ENCODE assay signal across 15 mouse cellular contexts in the genomic region with DNA sequence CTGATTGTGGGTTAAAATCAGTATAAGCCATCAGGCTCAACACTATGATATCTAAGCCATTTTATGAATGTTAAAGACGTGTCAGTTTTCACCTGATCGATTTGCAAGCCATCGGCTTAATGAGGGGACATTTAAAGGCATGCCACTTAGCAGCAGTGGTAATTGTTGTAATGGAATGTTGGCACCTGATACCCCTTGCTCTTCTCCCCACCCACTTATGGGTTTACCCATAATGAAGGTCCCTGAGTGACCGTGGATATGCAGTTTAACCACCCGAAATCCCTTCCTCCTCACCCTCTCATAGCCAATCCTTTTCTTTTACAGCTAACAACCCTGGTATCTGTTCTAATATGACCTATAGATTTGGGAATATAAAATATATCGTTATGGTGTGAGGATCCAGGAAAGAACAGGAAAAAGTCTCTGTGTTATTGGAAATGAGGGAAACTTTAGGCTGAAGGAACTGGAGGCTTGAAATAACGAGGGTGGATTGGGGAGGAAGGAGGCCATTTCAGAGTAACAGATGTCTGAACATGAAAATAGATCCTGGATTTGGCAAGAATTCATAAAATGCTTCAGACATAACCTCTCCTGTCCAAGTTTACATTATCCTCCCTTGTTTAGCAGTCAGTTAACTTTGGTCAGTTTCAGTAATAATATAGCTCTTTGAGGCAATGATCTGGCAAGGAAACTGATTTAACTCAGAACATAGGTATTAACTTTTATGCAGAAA.
A peak's percentile ranks its signal among the peaks of the same experiment; 100 is the strongest.
DNase-seq lines count a peak whose midpoint lies in the region; ATAC-seq and TF ChIP-seq lines count a peak whose summit lies in the region.
"Had no signal": no experiment of that assay in that cellular context is flagged by ENCODE, and none has a peak within 500 bp of the region (broad histone marks: within the 10 kb centered on the region; RNA-seq: fewer than 3 reads in every experiment).

No protein-coding gene starts in this region.

- 56% methylated on average over 7 of the region's 7 CpGs for WGBS in limb, embryonic 14.5 days
- 86% methylated on average over 7 of the region's 7 CpGs for WGBS in limb, embryonic 10.5 days

- no peak for ATAC-seq in limb, embryonic 14.5 days (ENCODE audit: low FRiP score, low read depth)

- no peak overlapping the region for H3K4me3 ChIP-seq in limb, embryonic 14.5 days (replicated peaks; ENCODE audit: low read length)
- H3K4me3 ChIP-seq in limb, embryonic 10.5 days: no peak overlapping the region
- H3K4me3 ChIP-seq: embryonic facial prominence, embryonic 13.5 days; heart, embryonic 13.5 days; hindbrain, embryonic 12.5 days had no signal

- no peak overlapping the region for H3K4me2 ChIP-seq in limb, embryonic 14.5 days (replicated peaks; ENCODE audit: low read depth, low read length, severe bottlenecking)
- H3K4me2 ChIP-seq: embryonic facial prominence, embryonic 13.5 days; heart, embryonic 13.5 days had no signal

- TF ChIP-seq POLR2A in limb, embryonic 14.5 days (IDR thresholded peaks at IDR 0.05; ENCODE audit: borderline replicate concordance, extremely low read depth, insufficient read depth, insufficient read length): no peak

- no peaks in the 10 kb centered on the region for H3K27me3 ChIP-seq in limb, embryonic 14.5 days (ENCODE audit: control insufficient read depth, insufficient read depth, low read length)
- no peaks in the 10 kb centered on the region for H3K27me3 ChIP-seq in limb, embryonic 10.5 days (ENCODE audit: low read depth, poor library complexity, severe bottlenecking)
- H3K27me3 ChIP-seq: embryonic facial prominence, embryonic 13.5 days; heart, embryonic 13.5 days; hindbrain, embryonic 12.5 days had no signal

- peak; percentile 84 for DNase-seq in cerebellum, adult 9-10 months
- no peak for DNase-seq in cerebellum, adult 11 months
- DNase-seq in limb, embryonic 14.5 days (ENCODE audit: low spot score): peak; percentile 28
- DNase-seq in limb, embryonic 10.5 days (ENCODE audit: low spot score): no peak
- peak; percentile 1 for DNase-seq in retina, postnatal 1 day
- no peak for DNase-seq in retina, embryonic 14.5 days (ENCODE audit: low spot score)
- no peak for DNase-seq in right cerebral cortex, postnatal 10 days (ENCODE audit: low spot score in 2 of 2)
- DNase-seq: adrenal gland, postnatal 10 days; gastrocnemius, postnatal 36 days; heart, adult 11 months; heart, postnatal 36 days; kidney, adult 11 months had no signal

- no peak overlapping the region for H3K27ac ChIP-seq in limb, embryonic 14.5 days (replicated peaks; ENCODE audit: low read depth, low read length)
- H3K27ac ChIP-seq in limb, embryonic 10.5 days: no peak overlapping the region
- H3K27ac ChIP-seq: embryonic facial prominence, embryonic 13.5 days; heart, embryonic 13.5 days; hindbrain, embryonic 12.5 days had no signal

- no peaks in the 10 kb centered on the region for H3K36me3 ChIP-seq in limb, embryonic 14.5 days (ENCODE audit: control insufficient read depth, insufficient read depth, low read length)
- H3K36me3 ChIP-seq in limb, embryonic 10.5 days: no peaks in the 10 kb centered on the region
- H3K36me3 ChIP-seq: embryonic facial prominence, embryonic 13.5 days; heart, embryonic 13.5 days; hindbrain, embryonic 12.5 days had no signal

- H3K9me3 ChIP-seq in limb, embryonic 14.5 days (ENCODE audit: control insufficient read depth, low read length): no peaks in the 10 kb centered on the region
- H3K9me3 ChIP-seq in limb, embryonic 10.5 days (replicated peaks): no peaks in the 10 kb centered on the region
- H3K9me3 ChIP-seq: embryonic facial prominence, embryonic 13.5 days; heart, embryonic 13.5 days; hindbrain, embryonic 12.5 days had no signal

- no peaks in the 10 kb centered on the region for H3K4me1 ChIP-seq in limb, embryonic 14.5 days (ENCODE audit: control insufficient read depth, insufficient read depth, low read length)
- no peaks in the 10 kb centered on the region for H3K4me1 ChIP-seq in limb, embryonic 10.5 days
- H3K4me1 ChIP-seq: embryonic facial prominence, embryonic 13.5 days; heart, embryonic 13.5 days; hindbrain, embryonic 12.5 days had no signal

- no peak overlapping the region for H3K9ac ChIP-seq in limb, embryonic 14.5 days (ENCODE audit: low read depth, low read length, severe bottlenecking)
- H3K9ac ChIP-seq: embryonic facial prominence, embryonic 13.5 days; heart, embryonic 13.5 days; hindbrain, embryonic 12.5 days had no signal

Comparison
In these comparisons a context has a peak if more than half of its experiments do, and no peak if none do; other contexts are left out.
1. DNase-seq: peak in cerebellum, adult 9-10 months (single experiment), limb, embryonic 14.5 days (single experiment) and retina, postnatal 1 day (single experiment); none in cerebellum, adult 11 months (single experiment), limb, embryonic 10.5 days (single experiment), retina, embryonic 14.5 days (single experiment) and right cerebral cortex, postnatal 10 days (0 of 2).